Mouse (Mus musculus) bone marrow macrophage, adult 2 months (primary cell): ENCODE data around the gene Pkp1. TPM values are rescaled to one million over a fixed set of nuclear protein-coding genes. Genes with fewer than 3 reads are reported as not detected.

Source experiments
- H3K27ac ChIP-seq: 2 replicates; pipeline ENCODE4 v1.5.1; 2012; ENCODE audit warnings: low read depth, low read length; ENCODE audit not compliant: insufficient read depth
- H3K4me1 ChIP-seq: 2 replicates; pipeline ENCODE4 v1.6.1; 2012; ENCODE audit warnings: low read length; ENCODE audit not compliant: control insufficient read depth, insufficient read depth
- H3K4me3 ChIP-seq: 2 replicates; pipeline ENCODE4 v1.5.1; 2012; ENCODE audit warnings: mild to moderate bottlenecking, low read length, moderate library complexity; ENCODE audit not compliant: insufficient read depth
- CTCF ChIP-seq: IDR thresholded peaks from 2 replicates; pipeline ENCODE4 v1.5.1; 2012; ENCODE audit warnings: low read depth, mild to moderate bottlenecking, low read length, moderate library complexity
- POLR2A ChIP-seq: IDR thresholded peaks from 2 replicates; pipeline ENCODE4 v1.6.1; 2012; ENCODE audit warnings: mild to moderate bottlenecking, low read depth, low read length, borderline replicate concordance
- polyA plus RNA-seq: library from polyadenylated mRNA; stranded (reverse); fragments of >200 nt; gene quantifications from 2 replicates; pipeline ENCODE4 v1.2.4, GENCODE M21; 2012; ENCODE audit not compliant: missing spikeins, insufficient read depth, insufficient read length

Gene Pkp1
- polyA plus RNA-seq, 1 experiment: not detected

DNA sequence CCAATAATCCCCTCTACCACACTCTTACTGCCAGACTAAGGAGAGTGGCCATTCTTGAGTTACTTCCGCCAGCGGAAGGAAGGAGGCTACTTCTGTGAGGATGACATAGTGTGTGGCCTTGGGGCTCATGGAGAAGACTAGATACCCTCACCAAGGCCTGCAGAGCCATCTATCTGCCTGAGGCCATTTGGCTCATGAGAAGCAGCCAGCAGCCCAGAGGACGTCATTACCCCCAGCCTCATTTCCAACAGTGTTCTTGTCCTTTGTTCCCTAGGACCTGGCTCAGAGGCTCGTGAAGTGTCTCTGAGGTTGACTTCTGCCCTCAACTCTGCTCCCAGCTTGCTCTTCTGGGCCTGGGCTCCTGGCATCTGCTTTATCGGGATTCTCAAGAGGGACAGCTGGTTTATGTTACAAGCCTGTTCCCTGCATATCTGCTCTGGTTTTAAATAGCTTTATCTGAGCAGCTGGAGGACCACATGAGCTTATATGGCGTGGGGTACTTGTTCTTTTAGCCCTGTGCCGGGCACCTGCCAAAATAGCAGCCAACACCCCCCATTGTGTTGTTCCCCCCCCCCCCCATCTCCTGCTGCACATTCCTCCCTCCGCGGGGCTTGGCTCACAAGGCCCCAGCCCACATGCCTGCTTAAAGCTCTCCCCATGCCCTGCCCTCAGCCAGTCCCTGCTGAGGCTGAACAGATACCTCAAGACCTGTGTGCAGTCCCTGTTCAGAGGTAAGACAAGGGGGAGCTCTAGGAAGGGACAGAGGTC, 83.1 kb downstream of the Pkp1 start, which contains the start of gene Tnnt2:
TSS of gene Tnnt2 (plus strand) at position 639 of the 768 bp plus-strand sequence.
- Histone ChIP-seq H3K4me3 (no peak within 1 kb of the TSS), H3K4me1 (no peaks in the 10 kb centered on the region), H3K27ac (no peak within 1 kb of the TSS)
- TF ChIP-seq CTCF: no peak
- no peak for TF ChIP-seq POLR2A

DNA sequence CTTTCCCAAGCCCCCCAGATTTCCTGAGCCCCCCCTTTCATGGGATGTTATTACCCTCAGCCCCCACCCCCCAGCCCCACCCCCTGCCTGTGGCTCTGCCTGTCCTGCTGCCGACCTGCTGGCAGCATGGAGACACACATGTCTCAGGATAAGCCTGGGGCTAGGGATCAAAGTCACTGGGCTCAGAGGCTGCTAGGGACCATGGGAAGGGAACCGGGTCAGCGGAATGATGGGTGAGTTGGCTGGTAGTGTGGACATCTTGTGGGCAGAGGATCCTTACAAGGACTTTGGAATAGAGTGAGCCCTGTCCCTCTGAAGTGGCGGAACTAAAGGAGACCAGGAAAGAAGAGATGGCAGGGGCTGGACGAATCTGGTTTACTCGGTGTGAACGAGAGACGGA, 84.0 kb downstream of the Pkp1 start:
- TF ChIP-seq CTCF (no peak), POLR2A (no peak)
- Histone ChIP-seq H3K4me3 (no peak overlapping the region), H3K27ac (no peak overlapping the region), H3K4me1 (no peaks in the 10 kb centered on the region)

- TF ChIP-seq CTCF (no peak), POLR2A (no peak)
- no peak overlapping the region for H3K27ac ChIP-seq
- H3K4me3 ChIP-seq: no peak overlapping the region
- H3K4me1 ChIP-seq: no peaks in the 10 kb centered on the region
Measured at GRCm38 (mm10) chr1:135834206-135834859, 84.7 kb downstream of the Pkp1 start.

GRCm38 (mm10) chr1:135828918-135829317, 90.1 kb downstream of the Pkp1 start:
- H3K4me1 ChIP-seq: no peaks in the 10 kb centered on the region
- no peak for TF ChIP-seq CTCF
- TF ChIP-seq POLR2A: no peak
- H3K27ac ChIP-seq: no peak overlapping the region
- no peak overlapping the region for H3K4me3 ChIP-seq

DNA sequence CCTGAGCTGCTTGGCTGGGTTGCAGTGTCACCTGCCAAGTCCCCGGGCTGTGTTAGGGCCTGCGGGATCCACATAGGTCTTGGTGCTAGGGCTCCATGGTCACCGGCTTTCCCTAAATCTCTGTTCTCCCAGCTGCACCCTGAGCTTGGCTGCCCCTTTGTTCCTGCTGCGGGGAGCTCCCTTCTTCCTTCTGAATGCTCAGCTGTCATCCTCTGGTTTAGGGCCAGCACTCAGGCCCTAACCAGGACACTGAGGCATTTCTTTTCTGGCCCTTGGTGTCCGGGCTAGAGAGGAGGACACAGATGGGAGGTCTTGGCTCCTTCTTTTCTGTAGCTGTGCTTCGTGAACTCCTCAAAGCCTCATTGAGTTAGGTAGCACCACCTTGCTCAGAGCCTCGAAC, 97.2 kb downstream of the Pkp1 start:
- Histone ChIP-seq H3K27ac (no peak overlapping the region), H3K4me3 (no peak overlapping the region), H3K4me1 (no peaks in the 10 kb centered on the region)
- TF ChIP-seq POLR2A (no peak), CTCF (no peak)

Other genes starting within 250 kb of the Pkp1 start
- 70.9 and 80.8 TPM in 2 replicates for gene Csrp1, start 199.1 kb downstream of the Pkp1 start, polyA plus RNA-seq
- 8.0 and 8.5 TPM in 2 replicates for gene Phlda3, start 153.1 kb downstream of the Pkp1 start, polyA plus RNA-seq
- gene Tnni1, start 139.8 kb downstream of the Pkp1 start, polyA plus RNA-seq: not detected in 2 replicates
- 0.53 TPM in 1 of 2 replicates, not detected in the other for gene Lad1, start 100.6 kb downstream of the Pkp1 start, polyA plus RNA-seq
- gene Tnnt2, start 82.9 kb downstream of the Pkp1 start, polyA plus RNA-seq: not detected in 2 replicates
- not detected in 2 replicates for gene Igfn1, start 87.1 kb upstream of the Pkp1 start, polyA plus RNA-seq
- 18.2 and 19.9 TPM in 2 replicates for gene Tmem9, start 88.9 kb upstream of the Pkp1 start, polyA plus RNA-seq
- not detected in 2 replicates for gene Ascl5, start 131.6 kb upstream of the Pkp1 start, polyA plus RNA-seq
- not detected in 2 replicates for gene Cacna1s, start 133.5 kb upstream of the Pkp1 start, polyA plus RNA-seq
- 16.2 and 17.9 TPM in 2 replicates for gene Kif21b, start 212.2 kb upstream of the Pkp1 start, polyA plus RNA-seq